Mouse (Mus musculus) erythroblast, embryonic 14.5 days (primary cell): ENCODE measurements around the gene Ell2. TPM values are rescaled to one million over a fixed set of nuclear protein-coding genes. Genes with fewer than 3 reads are reported as not detected.

Experiments
- H3K27me3 ChIP-seq: 2 replicates; pipeline ENCODE4 v1.6.1; 2012; ENCODE audit warnings: inconsistent platforms; ENCODE audit not compliant: control insufficient read depth
- H3K36me3 ChIP-seq: 2 replicates; pipeline ENCODE4 v1.6.1; 2012; ENCODE audit warnings: mild to moderate bottlenecking, inconsistent platforms; ENCODE audit not compliant: control insufficient read depth
- H3K4me1 ChIP-seq: 2 replicates; pipeline ENCODE4 v1.6.1; 2012; ENCODE audit warnings: inconsistent platforms; ENCODE audit not compliant: control insufficient read depth
- H3K4me3 ChIP-seq: replicated peaks from 2 replicates; pipeline ENCODE3; 2012; ENCODE audit warnings: moderate library complexity, mild to moderate bottlenecking, inconsistent platforms
- H3K9me3 ChIP-seq: 2 replicates; pipeline ENCODE4 v1.6.1; 2012; ENCODE audit warnings: low read length, inconsistent platforms, mixed read lengths; ENCODE audit not compliant: control insufficient read depth
- GATA1 ChIP-seq: IDR thresholded peaks from 2 replicates; pipeline ENCODE4 v1.6.1; 2012; ENCODE audit warnings: low read length, inconsistent platforms, mixed read lengths
- TAL1 ChIP-seq: IDR thresholded peaks from 3 replicates; pipeline ENCODE4 v1.6.1; 2012; ENCODE audit warnings: low read length, inconsistent platforms, mixed read lengths
- polyA plus RNA-seq: library from polyadenylated mRNA; stranded (reverse); fragments of >175 nt; gene quantifications from 2 replicates; pipeline ENCODE4 v1.2.3, GENCODE M21; 2012

Ell2 gene
- polyA plus RNA-seq, 1 experiment: 16.5 TPM

- Histone ChIP-seq H3K9me3 (no peaks in the 10 kb centered on the region), H3K4me3 (no peak overlapping the region), H3K27me3 (no peaks in the 10 kb centered on the region), H3K36me3 (peaks cover 54% of the 10 kb centered on the region), H3K4me1 (peaks cover 13% of the 10 kb centered on the region)
- TF ChIP-seq GATA1 (no peak), TAL1 (no peak)
These were observed 82.7 kb downstream of the Ell2 start for GRCm38 (mm10) chr13:75789061-75789834.

GRCm38 (mm10) chr13:75790550-75791205 is 84.1 kb downstream of the Ell2 start:
- H3K27me3 ChIP-seq: no peaks in the 10 kb centered on the region
- no peaks in the 10 kb centered on the region for H3K9me3 ChIP-seq
- TF ChIP-seq TAL1: no peak
- H3K4me1 ChIP-seq: peaks cover 22% of the 10 kb centered on the region
- no peak overlapping the region for H3K4me3 ChIP-seq
- peaks cover 46% of the 10 kb centered on the region for H3K36me3 ChIP-seq

- Histone ChIP-seq H3K9me3 (no peaks in the 10 kb centered on the region), H3K4me1 (peaks cover 38% of the 10 kb centered on the region), H3K27me3 (no peaks in the 10 kb centered on the region), H3K4me3 (no peak overlapping the region), H3K36me3 (peaks cover 20% of the 10 kb centered on the region)
- no peak for TF ChIP-seq GATA1
- no peak for TF ChIP-seq TAL1
These were observed 87.5 kb downstream of the Ell2 start for GRCm38 (mm10) chr13:75793863-75794629.

- peaks cover 39% of the 10 kb centered on the region for H3K4me1 ChIP-seq
These were observed 91.0 kb downstream of the Ell2 start for GRCm38 (mm10) chr13:75797369-75798141.

GRCm38 (mm10) chr13:75798413-75799302 is 92.1 kb downstream of the Ell2 start:
- Histone ChIP-seq H3K27me3 (no peaks in the 10 kb centered on the region), H3K4me1 (peaks cover 34% of the 10 kb centered on the region)
- no peak for TF ChIP-seq GATA1

More at GRCm38 (mm10) chr13:75797369-75798141, 91.0 kb downstream of the Ell2 start:
- Histone ChIP-seq H3K27me3 (no peaks in the 10 kb centered on the region), H3K9me3 (no peaks in the 10 kb centered on the region), H3K4me3 (peak overlapping the region; percentile 53), H3K36me3 (peaks cover 9% of the 10 kb centered on the region)
- TF ChIP-seq TAL1 (no peak), GATA1 (no peak)

GRCm38 (mm10) chr13:75799421-75799820 is 92.9 kb downstream of the Ell2 start:
- Histone ChIP-seq H3K27me3 (no peaks in the 10 kb centered on the region), H3K36me3 (peaks cover under 1% of the 10 kb centered on the region; the same call in 1 of the 2 replicates), H3K4me1 (peaks cover 27% of the 10 kb centered on the region), H3K9me3 (no peaks in the 10 kb centered on the region), H3K4me3 (no peak overlapping the region)
- no peak for TF ChIP-seq GATA1
- TF ChIP-seq TAL1: no peak

More at GRCm38 (mm10) chr13:75798413-75799302, 92.1 kb downstream of the Ell2 start:
- Histone ChIP-seq H3K4me3 (no peak overlapping the region), H3K9me3 (no peaks in the 10 kb centered on the region), H3K36me3 (peaks cover 2% of the 10 kb centered on the region; the same call in 1 of the 2 replicates)

GRCm38 (mm10) chr13:75807969-75808368 is 101.4 kb downstream of the Ell2 start:
- no peaks in the 10 kb centered on the region for H3K27me3 ChIP-seq
- no peaks in the 10 kb centered on the region for H3K36me3 ChIP-seq
- no peak overlapping the region for H3K4me3 ChIP-seq
- no peak for TF ChIP-seq TAL1
- no peak for TF ChIP-seq GATA1
- H3K9me3 ChIP-seq: no peaks in the 10 kb centered on the region
- no peaks in the 10 kb centered on the region for H3K4me1 ChIP-seq

- no peaks in the 10 kb centered on the region for H3K9me3 ChIP-seq
- no peaks in the 10 kb centered on the region for H3K27me3 ChIP-seq
- no peaks in the 10 kb centered on the region for H3K4me1 ChIP-seq
- TF ChIP-seq GATA1 (no peak), TAL1 (no peak)
- H3K36me3 ChIP-seq: no peaks in the 10 kb centered on the region
- no peak overlapping the region for H3K4me3 ChIP-seq
These were observed 103.4 kb downstream of the Ell2 start for GRCm38 (mm10) chr13:75809957-75810356.
